Mouse (Mus musculus) forelimb bud, embryonic 11.5 days (tissue): ENCODE data around the gene Pde4a.

Experiments used
- DNase-seq: peaks from one replicate; pipeline ENCODE4 v3.0.0-alpha.2; 2012; ENCODE audit warnings: low read depth, low spot score

Gene Pde4a

GRCm38 (mm10) chr9:21165041-21165951 lies at the start of gene Pde4a:
TSS of gene Pde4a (plus strand) at chr9:21165714.
- no peak for DNase-seq

GRCm38 (mm10) chr9:21117073-21117472 lies 48.4 kb upstream of the Pde4a start:
- no peak for DNase-seq

- no peak for DNase-seq
Observed at GRCm38 (mm10) chr9:21121483-21121882, 44.0 kb upstream of the Pde4a start.

GRCm38 (mm10) chr9:21124837-21125236 lies 40.7 kb upstream of the Pde4a start:
- no peak for DNase-seq

- DNase-seq: no peak
Observed at GRCm38 (mm10) chr9:21125502-21126258, 39.8 kb upstream of the Pde4a start.

GRCm38 (mm10) chr9:21126259-21126627 lies 39.3 kb upstream of the Pde4a start:
- no peak for DNase-seq

- peak; percentile 98 for DNase-seq
Observed at GRCm38 (mm10) chr9:21131059-21131956, 34.2 kb upstream of the Pde4a start, which contains the start of gene Tyk2. TSS of gene Tyk2 (minus strand) at chr9:21131243.

- DNase-seq: no peak
Observed at GRCm38 (mm10) chr9:21132102-21132775, 33.3 kb upstream of the Pde4a start.

GRCm38 (mm10) chr9:21133064-21133707 lies 32.3 kb upstream of the Pde4a start:
- no peak for DNase-seq

GRCm38 (mm10) chr9:21134595-21135328 lies 30.8 kb upstream of the Pde4a start:
- no peak for DNase-seq

- DNase-seq: no peak
Observed at GRCm38 (mm10) chr9:21135329-21135890, 30.1 kb upstream of the Pde4a start.

- DNase-seq: no peak
Observed at GRCm38 (mm10) chr9:21135941-21136381, 29.6 kb upstream of the Pde4a start.

GRCm38 (mm10) chr9:21136401-21136800 lies 29.1 kb upstream of the Pde4a start:
- DNase-seq: no peak

- peak; percentile 67 for DNase-seq
Observed at GRCm38 (mm10) chr9:21137229-21137628, 28.3 kb upstream of the Pde4a start.

GRCm38 (mm10) chr9:21138386-21138785 lies 27.1 kb upstream of the Pde4a start:
- DNase-seq: no peak

GRCm38 (mm10) chr9:21141922-21142321 lies 23.6 kb upstream of the Pde4a start:
- DNase-seq: no peak

- no peak for DNase-seq
Observed at GRCm38 (mm10) chr9:21144361-21144760, 21.2 kb upstream of the Pde4a start.

- DNase-seq: no peak
Observed at GRCm38 (mm10) chr9:21145431-21145830, 20.1 kb upstream of the Pde4a start.

GRCm38 (mm10) chr9:21146722-21147121 lies 18.8 kb upstream of the Pde4a start:
- DNase-seq: no peak
